Mouse (Mus musculus) midbrain, embryonic 14.5 days (tissue): ENCODE data around the gene Ywhaq. TPM values are rescaled to one million over a fixed set of nuclear protein-coding genes. Genes with fewer than 3 reads are reported as not detected.

Experiments used
- ATAC-seq: fragments of 200-750 bp; cut with Nextera tagmentation; 2 replicates; pipeline ENCODE4 v1.8.0; 2017; ENCODE audit warnings: moderate number of reproducible peaks, moderate library complexity; ENCODE audit not compliant: low FRiP score, low TSS enrichment
- DNase-seq: peaks from one replicate; pipeline ENCODE4 v3.0.0-alpha.2; 2015
- H3K27ac ChIP-seq: fragments of 300-500 bp; sonication (generic); replicated peaks from 2 replicates; pipeline ENCODE4 v1.5.1; 2014; ENCODE audit warnings: mild to moderate bottlenecking, low read depth, low read length, moderate library complexity
- H3K27me3 ChIP-seq: fragments of 300-500 bp; sonication (generic); 2 replicates; pipeline ENCODE4 v1.6.1; 2014; ENCODE audit warnings: low read length, control low read depth, mixed read lengths; ENCODE audit not compliant: control insufficient read depth, insufficient read depth
- H3K36me3 ChIP-seq: fragments of 300-500 bp; sonication (generic); 2 replicates; pipeline ENCODE4 v1.6.1; 2014; ENCODE audit warnings: low read length, control low read depth; ENCODE audit not compliant: control insufficient read depth, insufficient read depth
- H3K4me1 ChIP-seq: fragments of 300-500 bp; sonication (generic); 2 replicates; pipeline ENCODE4 v1.6.1; 2014; ENCODE audit warnings: mild to moderate bottlenecking, antibody characterized with exemption, low read length, control low read depth; ENCODE audit not compliant: control insufficient read depth, insufficient read depth
- H3K4me2 ChIP-seq: fragments of 300-500 bp; sonication (generic); 2 replicates; pipeline ENCODE4 v1.6.1; 2014; ENCODE audit warnings: mild to moderate bottlenecking, low read length, moderate library complexity
- H3K4me3 ChIP-seq: fragments of 300-500 bp; sonication (generic); replicated peaks from 2 replicates; pipeline ENCODE4 v1.5.1; 2014; ENCODE audit warnings: low read depth, low read length
- H3K9ac ChIP-seq: fragments of 300-500 bp; sonication (generic); replicated peaks from 2 replicates; pipeline ENCODE4 v1.6.1; 2014; ENCODE audit warnings: mild to moderate bottlenecking, low read length, moderate library complexity
- H3K9me3 ChIP-seq: fragments of 300-500 bp; sonication (generic); 2 replicates; pipeline ENCODE4 v1.6.1; 2016; ENCODE audit warnings: low read length, control low read depth, mixed read lengths; ENCODE audit not compliant: control insufficient read depth
- WGBS: fragments of 180-500 bp; shearing (Covaris S2); extraction: QIAGEN DNeasy Blood & Tissue Kit; methylation state at CpG from one replicate; pipeline ENCODE4 v1.1.7; 2014; 5-methylcytosine and 5-hydroxymethylcytosine counted together
- polyA plus RNA-seq: library from polyadenylated mRNA; unstranded; fragments of >200 nt; fragmentation: Nextera tagmentation; extraction: Ambion mirVana; gene quantifications from 2 replicates; pipeline ENCODE4 v1.2.1, GENCODE M21; 2014

Gene Ywhaq
- polyA plus RNA-seq, 1 experiment from 2014 or later: 1,390 TPM

- ATAC-seq (no peak), DNase-seq (peak; percentile 11)
- H3K9ac ChIP-seq: no peak overlapping the region
- H3K4me3 ChIP-seq: no peak overlapping the region
- no peaks in the 10 kb centered on the region for H3K27me3 ChIP-seq
- H3K4me2 ChIP-seq: no peak overlapping the region
- H3K9me3 ChIP-seq: no peaks in the 10 kb centered on the region
- no peaks in the 10 kb centered on the region for H3K36me3 ChIP-seq
- 0 out of 2 replicates have a peak, but pooled peaks cover 3% of the 10 kb centered on the region for H3K4me1 ChIP-seq
- 52% methylated on average over 9 of the region's 9 CpGs for WGBS
- no peak overlapping the region for H3K27ac ChIP-seq
These were observed 22.0 kb upstream of the Ywhaq start for GRCm38 (mm10) chr12:21439428-21439827.

- no peak overlapping the region for H3K27ac ChIP-seq
- H3K4me3 ChIP-seq: no peak overlapping the region
- H3K9me3 ChIP-seq: no peaks in the 10 kb centered on the region
- no peak overlapping the region for H3K4me2 ChIP-seq
- 74% methylated on average over 4 of the region's 4 CpGs for WGBS
- no peak overlapping the region for H3K9ac ChIP-seq
- ATAC-seq (no peak), DNase-seq (peak; percentile 34)
- H3K4me1 ChIP-seq: 0 out of 2 replicates have a peak, but pooled peaks cover 3% of the 10 kb centered on the region
- H3K36me3 ChIP-seq: no peaks in the 10 kb centered on the region
- H3K27me3 ChIP-seq: no peaks in the 10 kb centered on the region
These were observed 21.4 kb upstream of the Ywhaq start for GRCm38 (mm10) chr12:21438750-21439394.

- WGBS: 80% methylated on average over 3 of the region's 3 CpGs
- H3K27me3 ChIP-seq: no peaks in the 10 kb centered on the region
- DNase-seq: no peak
These were observed 20.9 kb upstream of the Ywhaq start for GRCm38 (mm10) chr12:21438294-21438693.

GRCm38 (mm10) chr12:21431950-21432349 is 14.5 kb upstream of the Ywhaq start:
- H3K4me3 ChIP-seq: no peak overlapping the region
- H3K4me1 ChIP-seq: no peaks in the 10 kb centered on the region
- DNase-seq: no peak
- 53% methylated on average over 8 of the region's 8 CpGs for WGBS
- no peaks in the 10 kb centered on the region for H3K27me3 ChIP-seq
- no peaks in the 10 kb centered on the region for H3K36me3 ChIP-seq
- no peak for ATAC-seq
- no peak overlapping the region for H3K9ac ChIP-seq
- no peak overlapping the region for H3K27ac ChIP-seq
- no peak overlapping the region for H3K4me2 ChIP-seq
- H3K9me3 ChIP-seq: no peaks in the 10 kb centered on the region

More at GRCm38 (mm10) chr12:21438294-21438693, 20.9 kb upstream of the Ywhaq start:
- Histone ChIP-seq H3K27ac (no peak overlapping the region), H3K36me3 (no peaks in the 10 kb centered on the region), H3K4me1 (0 out of 2 replicates have a peak, but pooled peaks cover 3% of the 10 kb centered on the region), H3K4me3 (no peak overlapping the region), H3K9me3 (no peaks in the 10 kb centered on the region), H3K4me2 (no peak overlapping the region), H3K9ac (no peak overlapping the region)
- ATAC-seq: no peak

GRCm38 (mm10) chr12:21431039-21431438 is 13.6 kb upstream of the Ywhaq start:
- H3K9ac ChIP-seq: no peak overlapping the region
- H3K27ac ChIP-seq: no peak overlapping the region
- H3K36me3 ChIP-seq: no peaks in the 10 kb centered on the region
- H3K27me3 ChIP-seq: no peaks in the 10 kb centered on the region
- H3K9me3 ChIP-seq: no peaks in the 10 kb centered on the region
- no peak for ATAC-seq
- no peak overlapping the region for H3K4me3 ChIP-seq
- no peak for DNase-seq
- peaks cover 3% of the 10 kb centered on the region; the same call in 1 of the 2 replicates for H3K4me1 ChIP-seq
- H3K4me2 ChIP-seq: no peak overlapping the region
- WGBS: 81% methylated on average over 2 of the region's 2 CpGs

- H3K27ac ChIP-seq: no peak overlapping the region
- no peak for ATAC-seq
- no peak for DNase-seq
- no peak overlapping the region for H3K4me2 ChIP-seq
- WGBS: 73% methylated on average over 4 of the region's 4 CpGs
- H3K36me3 ChIP-seq: no peaks in the 10 kb centered on the region
- H3K9me3 ChIP-seq: no peaks in the 10 kb centered on the region
- no peak overlapping the region for H3K9ac ChIP-seq
- H3K27me3 ChIP-seq: no peaks in the 10 kb centered on the region
- H3K4me3 ChIP-seq: no peak overlapping the region
- H3K4me1 ChIP-seq: peaks cover 7% of the 10 kb centered on the region; the same call in 1 of the 2 replicates
These were observed 12.7 kb upstream of the Ywhaq start for GRCm38 (mm10) chr12:21430140-21430539.

GRCm38 (mm10) chr12:21429021-21429420 is 11.6 kb upstream of the Ywhaq start:
- Histone ChIP-seq H3K27me3 (no peaks in the 10 kb centered on the region), H3K4me3 (no peak overlapping the region), H3K4me2 (no peak overlapping the region), H3K9me3 (no peaks in the 10 kb centered on the region), H3K4me1 (peaks cover 7% of the 10 kb centered on the region; the same call in 1 of the 2 replicates), H3K27ac (no peak overlapping the region), H3K36me3 (no peaks in the 10 kb centered on the region), H3K9ac (no peak overlapping the region)
- DNase-seq: no peak
- ATAC-seq: no peak
- 89% methylated on average over 1 of the region's 1 CpGs for WGBS

GRCm38 (mm10) chr12:21426065-21426940 is 8.9 kb upstream of the Ywhaq start:
- Histone ChIP-seq H3K4me3 (0 out of 2 replicates have a peak overlapping the region, but pooled peaks have one; percentile 7), H3K9ac (no peak overlapping the region), H3K36me3 (no peaks in the 10 kb centered on the region), H3K9me3 (no peaks in the 10 kb centered on the region), H3K4me1 (peaks cover 7% of the 10 kb centered on the region; the same call in 1 of the 2 replicates), H3K4me2 (peak overlapping the region; percentile 35), H3K27me3 (no peaks in the 10 kb centered on the region), H3K27ac (no peak overlapping the region)
- DNase-seq (peak; percentile 51), ATAC-seq (peak; percentile 71; the same call in 1 of the 2 replicates)
- WGBS: 8% methylated on average over 16 of the region's 16 CpGs
